Mouse (Mus musculus) lung, postnatal 36 days (tissue): ENCODE measurements at regions not wholly inside any gene's neighbourhood (a gene's known extent, or its start where the extent isn't known, plus 50 kb on each side); places are given as distances from the start of the nearest gene placed in this dataset.

Experiments
- DNase-seq: peaks from one replicate; pipeline ENCODE4 v3.0.0; 2022; ENCODE audit warnings: mixed read lengths

DNA sequence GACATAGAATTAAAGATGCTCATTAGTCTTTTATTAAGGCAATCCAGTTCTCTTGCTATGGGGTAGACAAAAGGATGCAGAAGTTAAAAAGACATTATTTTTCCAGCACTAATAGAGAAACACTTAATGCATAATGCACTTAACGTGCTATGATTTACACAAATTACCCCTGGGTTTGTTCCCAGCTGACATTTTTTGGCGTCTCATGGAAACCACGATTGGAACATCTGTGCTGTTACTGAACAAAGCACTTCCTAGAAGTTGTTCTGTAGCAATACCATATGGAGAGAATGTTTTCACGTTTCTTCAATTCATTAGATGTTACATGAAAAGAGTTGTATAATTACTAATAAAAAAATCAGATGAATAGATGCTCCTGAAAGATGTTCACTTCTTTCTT lies 635.2 kb downstream of the Gm597 start:
- no peak for DNase-seq

DNA sequence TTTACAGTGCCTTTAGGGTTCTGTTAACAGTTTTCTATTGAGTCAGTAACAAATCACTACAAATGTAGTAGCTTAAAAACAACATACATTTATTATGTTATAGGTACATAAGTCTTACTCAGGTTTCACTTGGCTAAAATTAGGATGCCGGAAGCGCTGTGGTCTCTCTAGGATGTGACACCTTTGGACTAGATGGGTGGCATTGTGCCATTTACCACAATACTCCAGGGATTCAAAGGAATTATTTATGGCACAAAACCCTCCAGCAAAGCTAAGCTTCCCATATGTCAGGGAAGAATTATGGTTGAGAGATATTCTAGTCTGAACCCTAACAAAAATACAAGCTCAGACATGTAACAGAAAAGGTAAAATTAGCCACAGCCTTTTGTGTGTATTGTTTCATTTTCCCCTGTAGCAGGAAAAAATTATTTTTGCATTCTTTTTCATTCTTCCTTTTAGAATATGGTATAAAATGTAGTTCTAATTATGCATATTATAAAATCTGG lies 678.0 kb downstream of the Gm597 start:
- no peak for DNase-seq

DNA sequence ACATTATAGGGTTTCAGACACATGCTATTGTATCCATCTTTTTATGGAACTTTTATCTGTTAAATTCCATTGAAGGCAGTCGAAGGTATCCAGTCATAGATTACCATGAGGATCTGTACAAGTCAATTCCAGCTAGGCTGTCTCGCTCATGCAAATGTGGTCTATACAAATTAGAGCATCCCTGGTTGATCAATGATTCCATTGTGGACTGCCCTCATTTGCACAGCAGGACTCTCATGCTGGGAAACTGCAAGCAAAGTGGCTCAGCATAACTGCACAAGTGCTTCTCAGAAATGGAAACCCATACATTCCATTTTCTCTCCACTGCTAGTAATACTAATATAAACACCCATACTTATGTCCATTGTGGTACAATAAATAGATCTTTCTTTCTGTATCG lies 695.6 kb downstream of the Gm597 start:
- no peak for DNase-seq

DNA sequence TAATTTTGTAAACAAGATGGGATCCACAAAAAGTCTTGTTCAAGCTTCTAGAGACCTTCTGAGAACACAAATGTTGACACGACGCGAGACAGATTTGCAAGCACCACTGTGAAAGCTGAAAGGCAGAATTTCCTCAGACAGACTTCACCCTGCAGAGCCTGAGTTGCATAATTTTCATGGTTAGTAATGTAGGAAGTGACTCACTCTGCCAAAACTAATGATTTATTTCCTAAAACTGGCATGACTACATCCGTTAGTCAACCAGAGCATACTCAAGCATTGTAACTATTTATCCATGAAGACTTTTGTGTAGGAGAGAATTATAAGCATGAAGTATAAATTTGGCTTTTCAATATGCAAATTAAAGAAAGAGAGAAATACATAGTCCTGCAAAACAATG lies 726.1 kb downstream of the Gm597 start:
- DNase-seq: peak; percentile 0

DNA sequence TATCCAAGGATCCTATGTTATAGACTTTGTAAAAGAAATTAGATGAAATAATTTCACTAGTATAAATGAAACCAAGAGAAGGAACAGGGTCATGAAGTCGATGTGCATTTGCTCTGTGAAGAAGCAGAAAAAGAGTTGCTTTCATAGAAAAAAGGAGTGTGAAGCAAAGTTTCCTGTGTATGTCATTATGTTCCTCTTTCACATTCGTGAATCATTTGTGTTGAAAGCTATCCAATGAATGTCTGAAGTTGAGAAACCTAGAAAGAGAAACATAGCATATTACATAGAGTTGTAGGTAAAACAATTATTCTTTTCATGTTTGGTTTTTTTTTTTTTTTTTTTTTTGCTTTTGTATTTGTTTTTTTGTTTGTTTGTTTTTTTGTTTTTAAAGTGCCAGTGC lies 732.1 kb downstream of the Gm597 start:
- no peak for DNase-seq

DNA sequence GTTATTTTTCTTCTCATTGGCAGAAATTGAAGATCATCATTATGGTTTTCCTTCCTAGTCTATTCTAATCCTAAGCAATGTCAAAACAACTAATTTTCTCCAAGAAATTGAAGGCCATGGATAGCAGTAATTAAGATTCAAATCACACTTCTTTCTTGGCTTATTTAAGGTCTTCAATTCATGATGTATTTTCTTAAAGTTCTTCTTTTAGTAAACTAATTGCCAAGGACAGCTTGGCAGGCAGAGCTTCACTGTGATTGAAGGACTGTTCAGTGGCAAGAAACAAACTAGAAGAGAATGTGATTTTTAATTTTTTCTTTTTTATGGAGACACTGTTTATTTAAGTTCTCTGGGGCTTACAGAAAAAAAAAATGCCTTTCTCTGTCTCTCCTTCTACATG lies 732.7 kb downstream of the Gm597 start:
- no peak for DNase-seq

DNA sequence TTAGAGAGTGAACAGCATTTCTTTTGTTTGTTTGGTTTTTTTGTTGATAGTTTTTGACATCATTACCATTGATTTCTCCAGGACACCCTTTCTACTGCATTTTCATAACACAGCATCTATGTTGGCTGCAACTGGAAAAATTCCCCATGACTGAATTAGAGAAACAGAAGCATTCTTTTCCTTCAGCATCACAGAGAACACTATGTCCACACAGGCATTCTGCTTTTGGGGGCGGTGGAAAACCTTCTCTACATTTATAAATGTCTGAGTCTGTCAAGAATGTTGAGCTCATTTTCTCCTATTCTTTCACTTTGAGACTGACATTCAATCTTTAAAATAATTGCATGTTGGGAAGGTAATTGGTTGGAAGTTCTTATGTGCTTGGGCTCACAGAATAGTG lies 734.4 kb downstream of the Gm597 start:
- DNase-seq: no peak

DNA sequence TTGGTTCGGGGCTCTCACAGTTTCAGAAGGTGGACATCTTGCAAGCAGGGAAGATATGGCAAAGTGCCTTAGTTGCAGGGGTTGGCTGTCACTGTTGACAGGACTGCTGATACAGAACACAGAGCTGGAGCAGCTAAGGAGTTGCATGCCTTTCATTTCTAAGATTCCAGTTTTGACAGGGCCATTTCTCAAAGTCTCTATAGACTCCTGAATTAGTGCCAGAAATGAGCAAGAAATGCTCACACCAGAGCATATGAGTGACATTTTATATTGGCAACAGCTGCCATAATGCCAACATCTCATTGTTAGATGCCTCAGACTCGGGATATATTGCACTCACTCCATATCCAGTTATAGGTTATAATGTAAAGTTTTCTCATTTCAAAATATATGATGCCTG lies 754.3 kb downstream of the Gm597 start:
- DNase-seq: no peak

DNA sequence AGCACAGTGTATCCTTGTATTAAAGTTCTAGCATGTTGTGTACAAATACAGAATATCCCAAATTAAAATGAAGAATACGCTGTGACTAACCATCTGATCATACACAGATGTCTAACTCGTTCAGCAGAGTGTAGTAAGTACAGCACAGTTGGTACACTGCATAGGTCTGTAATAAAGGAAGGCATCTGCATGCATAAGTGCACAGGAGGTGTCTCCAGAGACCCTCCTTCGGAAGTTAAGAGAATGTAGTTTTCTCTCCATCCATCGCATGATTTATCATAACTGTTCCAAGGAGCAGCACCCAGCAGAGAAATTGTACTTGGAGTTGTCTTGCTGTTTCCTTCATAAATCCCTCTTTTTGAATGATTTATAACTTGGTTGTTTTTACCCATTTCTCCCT lies 781.6 kb downstream of the Gm597 start:
- DNase-seq: no peak

DNA sequence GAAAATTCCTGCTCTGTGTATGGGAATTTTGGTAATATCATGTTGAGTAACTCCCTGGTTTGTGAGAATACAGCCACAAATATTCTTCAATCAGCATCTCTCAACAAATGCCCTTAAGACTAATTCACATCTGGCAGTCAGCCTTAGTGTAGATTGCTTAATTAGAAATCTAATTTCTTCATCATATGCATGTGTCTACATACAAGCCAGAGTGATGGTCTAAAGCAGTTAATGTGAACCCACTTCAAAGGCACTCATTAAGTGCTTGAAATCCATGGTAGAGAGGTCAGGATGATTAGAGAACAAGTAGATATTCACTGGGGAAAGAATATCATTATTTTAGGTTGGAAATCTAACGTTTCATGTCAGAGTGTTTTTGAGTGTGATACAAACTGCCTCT lies 816.7 kb downstream of the Gm597 start:
- DNase-seq: no peak
